Mouse (Mus musculus) embryonic stem cell, embryonic (primary cell): ENCODE measurements at regions not wholly inside any gene's neighbourhood (a gene's known extent, or its start where the extent isn't known, plus 50 kb on each side); places are given as distances from the start of the nearest gene placed in this dataset.

Experiments
- CTCF ChIA-PET, 4 experiments: fragments of 300-600 bp in 2 of 4; fragments of 350-600 bp in 2 of 4; sonication (Branson Sonifier 250); formaldehyde crosslinking; loops; one replicate each; lab custom pipeline; 2022; ENCODE audit warnings: inconsistent platforms in 2 of 4; lab: Charles Lee
- POLR2A ChIA-PET, 4 experiments: fragments of 300-600 bp in 2 of 4; fragments of 350-600 bp in 2 of 4; sonication (Branson Sonifier 250); formaldehyde crosslinking; loops; one replicate each; lab custom pipeline; 2022; ENCODE audit warnings: antibody characterized with exemption in 4 of 4, inconsistent platforms in 1 of 4; lab: Charles Lee

DNA sequence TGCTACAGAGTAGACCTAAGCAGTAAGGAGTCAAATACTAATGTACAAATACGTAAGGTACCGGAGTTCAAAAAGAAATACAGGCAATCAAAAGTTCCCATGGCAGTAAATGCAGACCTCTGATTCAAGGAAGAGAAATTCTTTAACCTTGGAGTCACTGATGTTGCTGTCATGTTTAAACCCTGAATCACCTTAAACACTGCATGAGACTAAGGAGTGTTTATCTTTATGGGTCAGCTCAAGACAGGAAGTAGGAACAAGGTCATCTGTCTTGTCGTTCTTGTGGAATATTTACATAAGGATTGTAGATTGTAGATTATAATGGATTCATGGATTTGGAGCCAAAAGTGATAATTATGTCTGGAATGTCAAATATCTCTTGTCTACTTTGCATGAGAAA lies 1708.7 kb upstream of the Slc10a2 start:
- ChIA-PET POLR2A (no interaction called here), CTCF (no interaction called here)

DNA sequence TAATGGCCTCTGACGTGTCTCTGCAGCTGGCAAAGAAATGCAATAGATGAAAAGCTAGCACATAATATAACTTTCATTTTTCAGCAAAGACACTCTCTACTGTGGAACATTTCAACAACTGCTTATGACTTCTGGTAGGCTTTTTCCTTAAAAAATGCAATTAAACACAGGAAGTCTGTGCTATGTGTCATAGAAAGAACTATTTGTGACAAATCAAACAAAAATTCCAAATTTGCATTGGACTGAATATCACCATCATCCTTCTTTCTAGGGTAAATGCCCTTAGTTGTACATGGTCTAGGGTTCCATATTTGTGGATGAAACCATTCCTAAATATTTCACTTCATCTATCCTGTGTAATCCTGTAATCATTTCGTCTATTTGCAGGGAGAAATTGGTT lies 1702.0 kb upstream of the Slc10a2 start:
- POLR2A ChIA-PET, result no interaction called here

DNA sequence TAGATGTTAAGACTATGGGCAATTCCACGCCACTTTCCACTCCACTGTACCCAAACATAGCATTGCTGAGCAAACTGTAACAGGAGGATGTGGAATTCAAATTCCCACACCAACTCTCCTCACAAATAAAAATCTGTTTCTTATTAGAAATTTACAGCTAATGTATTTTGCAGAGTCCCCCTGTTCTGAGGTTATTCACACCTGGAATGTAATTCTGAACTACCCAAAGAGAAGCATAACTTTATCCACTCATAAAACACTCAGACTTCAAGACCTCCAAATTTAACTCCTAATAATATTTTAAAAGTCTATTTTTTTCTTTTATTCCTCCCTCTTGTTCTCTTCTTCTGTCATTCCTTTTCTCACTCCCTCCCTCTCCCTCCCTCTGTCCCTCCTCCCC lies 1698.0 kb upstream of the Slc10a2 start:
- CTCF ChIA-PET, result no interaction called here
- POLR2A ChIA-PET, result no interaction called here

More for the DNA sequence above, 1702.0 kb upstream of the Slc10a2 start:
- CTCF ChIA-PET, result no interaction called here

DNA sequence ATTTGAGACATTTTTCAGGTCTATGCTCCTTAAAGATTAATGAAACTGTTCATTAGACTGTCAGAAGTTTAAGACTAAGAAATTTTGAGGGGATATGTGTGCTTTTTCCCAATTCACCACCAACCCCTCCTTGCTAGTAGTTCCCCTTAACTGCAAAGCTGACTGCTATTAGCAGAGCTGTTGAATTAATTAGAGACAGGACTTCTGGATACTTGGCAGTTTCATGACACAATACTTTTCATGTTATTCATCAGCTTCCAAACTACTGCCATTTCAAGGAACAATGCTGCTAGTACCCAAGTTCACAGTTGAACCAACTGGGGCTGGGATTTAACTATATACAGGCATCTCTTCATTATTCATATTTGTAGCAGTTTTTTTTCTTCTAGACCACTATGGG lies 1695.9 kb upstream of the Slc10a2 start:
- ChIA-PET POLR2A (interaction anchor here in 1 of 4 experiments (0.7 kb wide), 1 partner anchor 90 kb away, joined by 3 read pairs; no protein-coding TSS in a partner anchor), CTCF (no interaction called here)

DNA sequence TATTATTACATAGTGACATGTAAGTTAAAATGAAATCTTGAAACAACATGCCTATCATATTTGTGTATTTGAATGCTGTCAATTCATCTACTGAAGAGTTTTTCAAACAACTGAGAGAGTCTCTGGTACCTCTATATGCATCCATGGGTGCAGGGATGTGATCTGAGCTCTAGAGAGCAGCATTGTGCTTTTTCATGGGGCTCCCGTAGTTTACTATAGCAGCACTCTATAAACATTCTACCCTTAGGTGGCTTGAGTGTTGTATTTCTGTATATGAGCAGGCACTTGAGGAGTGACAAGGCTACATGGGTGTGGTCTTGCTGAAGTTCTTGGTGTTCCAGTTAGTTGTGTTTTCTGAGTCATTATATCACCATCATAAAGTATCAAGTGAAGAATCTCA lies 1683.9 kb upstream of the Slc10a2 start:
- ChIA-PET CTCF (no interaction called here), POLR2A (no interaction called here)

DNA sequence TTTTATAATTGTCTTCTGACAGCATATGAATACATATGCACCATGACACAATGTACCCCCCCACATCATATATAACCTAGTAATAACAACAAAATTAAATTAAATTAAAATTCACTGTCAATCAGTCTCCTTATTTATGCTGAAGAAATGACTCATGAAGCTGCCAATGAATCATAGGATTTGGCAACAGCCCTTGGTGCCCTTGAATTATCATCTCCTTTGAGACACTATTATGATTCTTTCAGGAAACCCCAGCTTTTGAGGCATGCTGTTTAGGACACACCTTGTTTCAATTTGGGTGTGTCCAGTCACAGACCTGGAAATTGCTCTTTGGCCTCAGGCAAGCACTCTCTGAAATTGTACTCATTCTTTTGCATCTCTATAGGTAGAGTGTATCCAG lies 1675.8 kb upstream of the Slc10a2 start:
- POLR2A ChIA-PET, result no interaction called here
- CTCF ChIA-PET, result no interaction called here

DNA sequence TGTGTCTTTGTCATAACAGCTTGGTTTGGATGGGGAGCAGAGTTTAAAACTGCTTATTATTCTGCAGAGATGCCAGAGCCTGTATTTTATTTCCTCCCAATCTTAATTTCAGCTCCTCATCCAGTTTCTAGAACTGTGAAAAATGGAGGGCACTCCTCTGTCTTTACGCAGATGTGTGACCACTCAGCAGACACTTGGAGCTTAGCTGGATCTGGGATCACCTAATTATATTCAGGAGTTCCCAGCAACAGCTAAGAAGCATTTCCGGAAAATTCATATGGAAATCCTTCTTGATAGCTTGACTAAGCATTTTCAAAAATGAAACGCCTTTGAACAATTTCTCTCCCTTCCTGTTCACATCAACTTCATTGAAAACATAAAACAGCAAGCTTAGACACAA lies 1670.0 kb upstream of the Slc10a2 start:
- CTCF ChIA-PET, result no interaction called here
- POLR2A ChIA-PET, result no interaction called here

DNA sequence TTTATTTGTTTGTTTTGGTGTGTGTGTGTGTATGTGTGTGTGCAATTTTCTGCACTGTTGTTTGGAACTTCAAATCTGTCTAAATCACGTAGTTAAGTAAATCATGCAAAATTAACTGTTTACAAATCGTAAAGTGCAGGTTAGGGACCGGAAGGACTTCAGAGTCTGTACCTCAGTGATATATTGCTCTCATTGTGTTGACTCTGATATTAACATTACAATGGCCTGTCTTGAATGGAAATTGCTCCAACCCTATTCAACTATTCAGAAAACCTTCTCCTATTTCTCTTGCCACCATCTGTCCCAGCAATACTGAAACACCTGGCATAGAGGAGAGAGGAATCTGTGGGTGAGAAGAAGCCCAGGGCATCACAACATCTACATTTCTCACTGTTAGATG lies 1624.4 kb upstream of the Slc10a2 start:
- POLR2A ChIA-PET, result no interaction called here
- CTCF ChIA-PET, result no interaction called here

DNA sequence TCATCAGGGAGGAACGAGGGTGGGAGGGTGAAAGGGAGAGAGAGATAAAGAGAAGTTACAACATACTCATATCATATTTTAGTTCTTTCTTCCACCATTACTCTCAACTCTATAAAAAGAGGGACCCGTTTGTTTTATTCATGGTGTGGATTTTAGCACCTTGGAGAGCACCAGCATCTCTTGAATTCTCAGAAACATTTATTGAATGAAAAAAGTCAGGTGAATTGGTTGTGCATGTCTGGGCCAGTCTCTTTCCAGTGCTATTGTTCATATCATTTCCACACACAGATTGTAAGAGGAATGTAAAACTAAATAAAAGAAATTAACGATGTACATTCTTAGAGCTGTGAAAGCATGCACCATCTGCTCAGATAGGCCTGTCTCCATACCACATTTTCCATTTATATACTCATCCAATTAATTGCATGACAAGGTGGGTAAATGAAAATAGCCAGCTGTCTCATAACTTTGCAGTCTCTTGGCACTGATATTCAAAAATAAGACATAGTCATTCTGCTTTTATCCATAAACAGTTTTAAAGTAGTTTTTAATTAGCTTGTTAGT lies 1603.8 kb upstream of the Slc10a2 start:
- ChIA-PET POLR2A (no interaction called here), CTCF (no interaction called here)

DNA sequence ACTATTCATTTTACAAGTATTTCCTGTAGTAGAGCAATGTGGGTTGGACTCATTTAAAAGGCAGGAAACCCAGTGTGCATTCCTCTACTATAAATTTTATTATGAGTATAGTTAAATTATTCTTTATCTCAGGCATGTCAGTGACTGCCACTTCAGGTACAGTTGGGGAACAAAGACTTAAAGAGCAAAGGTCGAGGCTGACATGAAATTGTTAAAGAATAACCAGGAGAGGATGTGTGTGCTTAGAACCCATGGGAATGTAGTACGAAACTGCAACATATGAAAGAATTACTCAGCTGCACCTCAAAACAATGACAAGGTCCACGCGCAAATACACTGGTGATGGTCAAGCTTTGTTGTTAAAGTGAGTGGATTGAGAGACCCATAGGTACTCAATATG lies 1583.4 kb upstream of the Slc10a2 start:
- ChIA-PET CTCF (no interaction called here), POLR2A (no interaction called here)

DNA sequence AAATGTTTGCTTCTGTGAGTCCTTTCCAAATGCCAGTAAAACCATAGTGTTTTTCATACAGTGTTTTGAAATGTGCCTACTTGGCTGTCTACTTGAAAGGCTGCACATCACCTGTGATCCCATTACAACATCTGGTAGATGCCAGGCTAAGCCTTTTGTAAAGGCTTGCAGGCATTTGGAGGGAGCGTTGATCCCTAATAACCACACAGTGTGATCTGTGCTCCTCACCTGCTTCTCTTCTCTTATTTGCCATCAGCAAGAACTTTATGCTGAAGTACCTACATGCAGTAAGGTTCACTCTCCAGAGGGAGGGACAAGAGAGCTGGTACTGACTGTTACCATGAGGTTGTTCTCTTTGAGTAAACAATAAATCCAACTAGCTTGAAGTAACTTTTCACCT lies 1553.7 kb upstream of the Slc10a2 start:
- CTCF ChIA-PET, result no interaction called here
- POLR2A ChIA-PET, result no interaction called here

DNA sequence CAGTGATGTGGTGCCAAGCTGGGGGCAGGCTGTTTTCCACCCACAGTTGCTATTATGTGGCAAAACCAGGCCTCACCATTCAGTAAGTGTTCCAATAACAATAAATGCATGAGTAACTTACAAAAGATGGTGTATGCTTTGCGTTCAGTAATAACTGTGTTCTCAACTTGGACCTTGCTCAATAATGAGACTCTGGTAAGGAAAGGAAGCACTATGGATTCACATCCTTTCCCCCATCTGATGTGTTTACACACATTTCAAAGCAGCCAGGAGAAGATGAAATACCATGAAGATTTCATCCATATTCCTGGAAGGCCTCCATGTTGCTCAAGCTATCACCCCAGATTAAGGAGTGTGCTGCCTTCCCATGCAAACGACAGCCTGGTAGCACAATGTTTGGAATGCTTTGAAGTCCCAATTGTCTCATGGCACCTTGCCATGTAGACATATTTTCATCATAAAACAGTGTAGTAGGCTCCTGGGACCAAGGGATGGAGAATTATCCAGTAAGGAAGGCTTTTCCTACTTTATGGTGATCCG lies 1552.4 kb upstream of the Slc10a2 start:
- CTCF ChIA-PET, result no interaction called here
- POLR2A ChIA-PET, result no interaction called here

DNA sequence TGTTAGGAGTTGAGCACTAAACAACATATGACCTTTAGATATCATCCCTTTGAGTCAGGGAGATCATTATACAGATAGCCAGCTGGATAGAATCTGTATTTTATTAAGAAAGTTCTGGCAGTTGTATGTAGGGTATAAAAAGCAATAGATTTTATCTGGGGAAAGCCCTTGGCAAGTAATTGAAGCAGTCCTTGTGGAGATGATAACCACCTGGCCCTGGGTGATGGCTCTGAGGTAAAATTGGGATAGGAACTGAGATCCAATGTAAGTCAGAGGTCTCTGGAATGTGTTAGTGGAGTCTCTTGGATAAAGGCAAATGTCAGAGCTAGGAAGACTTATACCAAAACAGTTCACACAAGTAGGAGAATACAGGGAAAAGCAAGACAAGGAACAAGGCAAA lies 1547.0 kb upstream of the Slc10a2 start:
- POLR2A ChIA-PET, result no interaction called here
- CTCF ChIA-PET, result no interaction called here

DNA sequence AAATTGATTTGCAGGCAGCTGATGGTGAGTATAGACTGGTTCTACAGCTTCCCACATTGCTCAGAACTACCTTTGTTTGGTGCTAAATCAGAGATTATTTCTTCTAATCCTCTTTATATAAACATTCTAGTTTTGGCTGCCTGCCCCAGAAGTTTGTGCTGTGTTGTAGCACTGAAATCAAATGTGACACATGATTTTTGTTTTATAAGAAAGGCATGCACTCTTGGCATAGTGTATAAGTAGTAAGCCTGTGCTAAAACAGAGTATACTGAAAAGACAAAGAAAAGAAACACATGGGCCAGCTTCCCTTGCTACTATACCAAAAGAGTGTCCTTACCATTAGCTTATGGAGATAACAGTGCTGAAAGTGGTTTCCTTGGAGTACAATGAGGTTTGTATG lies 1542.9 kb upstream of the Slc10a2 start:
- ChIA-PET CTCF (no interaction called here), POLR2A (no interaction called here)

DNA sequence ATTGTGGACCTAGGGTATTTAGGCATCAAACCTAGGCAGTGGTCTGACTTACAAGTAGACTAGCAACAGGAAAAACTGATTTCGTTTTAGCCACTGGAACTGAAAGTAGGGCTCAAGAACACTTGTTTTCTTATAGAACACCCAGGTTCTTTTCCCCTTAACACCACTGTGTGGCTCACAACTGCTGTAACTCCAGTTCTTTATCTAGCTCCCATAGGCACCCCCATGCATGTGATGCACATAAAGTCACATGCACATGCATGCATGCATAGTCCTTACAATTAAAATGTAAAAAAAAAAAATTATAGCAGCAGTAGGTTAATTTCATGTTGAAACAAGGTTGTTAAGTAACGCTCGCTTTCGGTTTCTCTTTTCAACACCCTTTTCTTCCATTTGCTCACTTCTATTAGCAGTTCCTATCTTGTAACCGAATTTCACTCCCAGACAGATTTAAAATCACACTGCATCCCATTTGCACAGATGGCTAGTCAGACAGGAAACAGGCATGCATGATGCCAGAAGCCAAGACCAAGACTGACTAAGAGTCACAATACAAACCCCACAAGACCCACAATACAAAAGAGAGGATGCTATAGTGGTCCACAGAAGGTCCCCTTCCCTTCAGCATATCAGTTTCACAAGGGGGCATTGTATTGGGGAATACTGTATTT lies 1540.3 kb upstream of the Slc10a2 start:
- POLR2A ChIA-PET, result no interaction called here
- CTCF ChIA-PET, result no interaction called here

DNA sequence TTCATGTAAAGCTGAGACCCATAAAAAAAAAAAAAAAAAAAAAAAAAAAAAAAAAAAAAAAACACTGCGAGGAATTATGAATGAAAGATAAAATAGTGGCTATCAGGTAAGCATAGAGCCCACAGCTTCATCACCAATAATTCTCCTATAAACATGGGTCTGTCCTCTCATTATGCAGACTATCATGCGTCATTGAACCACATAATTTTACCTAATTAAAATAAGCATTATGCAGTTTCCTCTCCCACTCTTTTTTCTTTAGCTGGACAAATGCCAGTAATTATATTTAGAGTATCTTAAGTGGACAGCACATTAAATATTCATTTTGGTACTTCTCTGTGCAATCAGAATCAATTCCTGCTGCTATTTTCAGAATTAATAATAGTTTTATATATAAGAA lies 1539.2 kb upstream of the Slc10a2 start:
- CTCF ChIA-PET, result no interaction called here
- POLR2A ChIA-PET, result no interaction called here

DNA sequence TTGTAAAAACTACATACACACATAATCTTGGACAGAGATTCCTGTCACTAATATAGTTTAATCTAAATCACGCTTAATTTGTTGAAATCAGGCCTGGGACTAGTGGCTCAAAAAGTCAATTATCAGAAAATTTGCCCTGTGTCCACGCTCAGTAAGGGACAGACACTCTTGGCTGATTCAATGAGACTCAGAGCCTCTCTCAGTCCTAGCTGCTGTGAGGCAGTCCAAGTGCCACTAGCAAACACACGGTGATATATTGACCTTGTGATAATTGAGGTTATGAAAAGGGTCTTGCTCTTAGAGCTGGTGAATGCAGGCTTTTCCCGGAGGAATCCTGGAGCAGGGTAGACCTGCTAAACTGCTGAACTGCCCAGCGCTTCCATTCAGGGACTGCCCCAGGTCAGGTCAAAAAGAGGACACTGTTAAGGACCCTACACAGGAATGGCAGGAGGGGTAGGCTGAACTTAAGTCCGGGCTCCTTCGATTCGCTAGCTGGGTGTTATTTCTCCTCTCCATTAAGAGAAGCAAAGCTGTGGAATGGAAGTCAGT lies 1521.9 kb upstream of the Slc10a2 start:
- ChIA-PET POLR2A (no interaction called here), CTCF (no interaction called here)

DNA sequence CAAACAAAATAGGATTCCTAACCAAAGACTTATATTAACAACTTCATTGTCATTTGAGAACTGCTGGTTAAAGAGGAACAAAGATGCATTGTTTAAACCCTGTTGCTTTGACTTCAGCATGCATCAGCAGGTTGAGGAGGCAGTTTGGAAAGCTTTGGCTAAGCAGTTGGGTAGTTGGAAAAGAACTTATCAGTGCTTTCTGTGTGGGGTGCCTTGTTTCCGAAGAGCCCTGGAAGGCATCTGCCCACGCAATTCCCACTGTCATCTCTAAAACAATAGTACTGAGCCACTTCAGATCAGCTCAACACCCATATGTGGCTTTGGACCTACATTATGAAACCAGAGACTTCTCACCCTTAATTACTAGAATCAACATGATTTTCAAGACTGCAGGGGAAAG lies 1503.7 kb upstream of the Slc10a2 start:
- ChIA-PET CTCF (no interaction called here), POLR2A (no interaction called here)

DNA sequence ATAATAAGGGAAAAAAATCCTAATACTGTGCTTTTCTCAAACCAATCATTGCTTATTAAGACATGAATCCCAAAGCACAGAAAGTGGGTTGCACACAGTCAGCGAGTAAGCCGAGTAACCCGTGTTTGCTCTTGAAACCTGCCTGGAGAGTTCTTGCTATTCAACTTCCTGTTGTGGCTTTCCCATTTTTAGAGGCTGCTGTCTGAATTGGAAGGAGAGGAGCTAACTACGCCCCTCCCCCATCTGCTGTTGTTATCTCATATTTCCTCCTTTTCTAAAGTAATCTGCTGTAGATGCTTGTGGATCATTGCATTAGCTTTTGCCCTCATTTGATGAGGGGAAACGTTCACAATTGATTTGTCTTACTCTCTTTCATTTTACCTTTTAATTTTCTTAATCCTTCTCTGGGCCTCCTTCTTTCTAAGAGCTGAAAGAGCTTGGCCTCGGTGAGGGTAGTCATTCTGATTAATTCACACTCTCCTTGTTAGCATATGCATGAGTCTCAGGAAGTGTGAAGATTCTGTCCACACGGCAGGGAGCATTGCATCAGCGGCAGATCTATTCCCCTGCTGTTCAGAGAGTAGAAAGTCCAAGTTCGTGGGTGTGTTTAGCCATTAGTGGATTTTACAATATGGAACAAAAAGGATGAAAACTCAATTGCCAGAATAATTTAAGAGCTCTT lies 1501.8 kb upstream of the Slc10a2 start:
- POLR2A ChIA-PET, result no interaction called here

DNA sequence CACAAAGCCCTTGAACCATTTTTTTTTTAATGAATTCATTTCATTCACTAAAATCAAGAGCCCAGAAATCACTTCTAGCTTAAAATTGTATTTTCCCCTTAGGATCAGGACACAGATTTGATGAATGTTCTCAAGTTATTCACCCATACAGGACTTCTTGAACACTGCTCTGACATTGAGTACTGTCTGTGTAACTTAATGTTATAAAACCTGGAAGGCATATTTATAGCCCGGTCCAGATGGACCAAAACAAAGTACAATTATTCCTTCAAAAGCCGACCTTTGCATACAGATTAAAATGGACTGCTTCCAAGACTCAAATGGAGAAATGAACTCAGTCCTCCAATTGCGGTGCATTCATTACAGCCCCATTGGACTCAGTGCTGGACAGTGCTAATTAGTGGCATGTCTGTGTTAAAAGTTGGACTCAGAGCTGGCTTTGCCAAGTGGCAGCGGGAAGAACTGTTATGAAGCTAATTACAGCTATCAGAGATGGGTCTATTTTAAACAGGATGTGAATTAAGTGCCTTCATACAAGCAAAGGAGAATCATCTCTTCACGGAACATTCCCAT lies 1499.2 kb upstream of the Slc10a2 start:
- ChIA-PET CTCF (no interaction called here), POLR2A (no interaction called here)

More for the DNA sequence above, 1501.8 kb upstream of the Slc10a2 start:
- CTCF ChIA-PET, result no interaction called here
